Mouse (Mus musculus): ENCODE results near the gene Plcb2.

Plcb2 gene

GRCm38 (mm10) chr2:118709655-118710221 lies 18.5 kb downstream of the Plcb2 start:
- DNase-seq, result no peak

GRCm38 (mm10) chr2:118708472-118708871 lies 19.8 kb downstream of the Plcb2 start:
- no peak for DNase-seq

DNA sequence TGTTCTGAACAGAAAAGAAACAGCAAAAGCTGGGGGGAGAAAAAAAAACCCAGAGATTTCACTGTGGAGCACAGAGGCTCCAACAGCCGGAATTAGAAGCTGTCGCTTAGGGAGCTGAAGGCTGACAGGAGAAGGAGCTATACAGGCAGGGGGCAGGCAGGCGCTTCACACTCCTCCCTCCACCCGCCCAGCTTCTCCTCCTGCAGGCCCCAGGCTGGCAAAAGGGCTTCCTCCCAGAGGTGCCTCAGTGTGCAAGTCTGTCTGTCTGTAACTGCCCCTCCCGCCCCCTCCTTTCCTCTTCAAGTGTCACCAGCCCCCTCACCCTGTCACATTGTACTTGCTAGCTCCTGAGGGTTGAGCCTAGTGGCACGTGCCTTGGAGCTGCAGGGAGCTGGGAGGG lies 21.8 kb downstream of the Plcb2 start:
- DNase-seq, result peak; percentile 32

DNA sequence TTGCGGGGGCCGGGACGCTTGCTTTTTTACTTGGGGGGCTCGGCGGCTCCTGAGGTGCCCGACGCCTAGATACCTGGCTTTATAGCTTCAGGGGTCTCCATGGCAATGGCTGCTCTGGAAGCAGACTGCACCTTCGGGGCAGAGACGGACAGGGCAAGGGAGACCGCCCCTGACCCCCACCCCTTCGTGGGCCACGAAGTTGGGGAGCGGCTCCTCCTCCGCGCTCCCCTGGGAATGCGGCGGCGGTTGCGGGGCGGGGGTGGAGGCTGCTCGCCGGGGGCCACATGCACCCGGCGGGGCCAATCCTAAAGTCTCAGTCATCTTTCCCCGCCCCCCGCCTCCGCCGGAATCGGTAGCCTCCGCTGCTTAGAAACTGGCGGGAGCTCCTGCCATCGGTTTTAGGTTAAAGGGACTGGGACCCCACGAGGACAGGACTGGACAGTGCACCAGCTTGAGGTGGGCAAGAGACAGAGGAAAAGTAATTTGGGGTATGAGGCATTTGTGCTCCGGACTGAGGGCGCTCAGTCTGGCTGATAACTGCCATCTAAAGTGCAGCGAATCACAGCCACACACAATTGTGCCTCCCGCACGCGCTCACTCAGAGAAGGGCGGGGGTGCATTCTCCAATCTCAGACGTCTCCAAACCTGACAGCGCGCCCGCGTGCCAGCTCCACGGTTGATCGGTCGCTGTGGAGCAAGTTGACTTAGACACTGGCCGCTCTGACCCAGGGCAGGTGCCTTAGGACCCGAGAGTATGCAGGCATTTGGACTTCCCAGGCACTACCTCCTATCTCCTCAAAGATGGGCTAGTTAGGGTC lies 24.1 kb downstream of the Plcb2 start, which contains the start of gene Ankrd63:
Ankrd63 (minus strand) TSS at position 51 of the 818 bp plus-strand sequence.
- peak; percentile 45 for DNase-seq

DNA sequence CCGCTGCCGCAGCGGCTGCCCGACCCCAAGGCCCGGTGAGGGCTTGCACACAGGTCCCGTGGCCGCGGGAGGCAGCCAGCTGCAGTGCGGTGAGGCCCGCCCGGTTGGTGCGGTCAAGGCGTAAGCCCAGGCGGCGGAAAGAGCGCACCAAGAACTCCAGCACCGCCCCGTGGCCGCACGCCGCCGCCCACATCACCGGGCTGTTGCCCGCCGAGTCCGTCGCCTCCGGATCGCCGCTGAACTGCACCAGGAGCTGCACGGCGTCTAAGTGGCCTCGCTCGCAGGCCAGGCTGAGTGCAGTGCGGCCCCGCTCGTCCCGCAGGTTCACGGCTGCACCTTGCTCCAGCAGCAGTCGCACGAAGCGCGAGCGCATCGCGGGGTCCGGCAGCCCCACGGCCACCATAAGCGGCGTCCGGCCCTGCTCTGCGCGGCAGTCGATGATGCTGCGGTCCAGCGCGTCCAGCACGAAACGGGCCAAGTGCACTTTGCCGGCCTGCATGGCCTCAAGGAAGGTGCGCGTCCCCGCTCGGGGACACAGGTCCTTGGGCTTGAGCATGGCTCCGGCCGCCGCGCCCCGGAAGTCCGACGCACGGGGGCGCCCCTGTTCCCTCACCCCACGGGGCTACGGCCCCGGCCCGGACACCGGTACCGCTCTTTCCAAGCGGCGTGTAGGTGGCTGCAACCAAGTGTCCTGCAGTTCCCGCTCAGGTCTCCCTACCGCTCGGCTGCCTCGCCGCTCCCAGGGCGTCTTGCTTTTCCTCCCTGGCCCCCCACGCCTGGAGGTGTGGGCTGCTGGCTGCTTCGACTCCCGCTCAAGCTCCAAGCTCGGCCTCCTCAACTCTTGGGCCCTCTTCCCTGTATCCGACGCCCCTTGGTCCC lies 25.1 kb downstream of the Plcb2 start:
- peak; percentile 63 for DNase-seq

- no peak for DNase-seq
These were observed 26.0 kb downstream of the Plcb2 start for GRCm38 (mm10) chr2:118701971-118702882.

DNA sequence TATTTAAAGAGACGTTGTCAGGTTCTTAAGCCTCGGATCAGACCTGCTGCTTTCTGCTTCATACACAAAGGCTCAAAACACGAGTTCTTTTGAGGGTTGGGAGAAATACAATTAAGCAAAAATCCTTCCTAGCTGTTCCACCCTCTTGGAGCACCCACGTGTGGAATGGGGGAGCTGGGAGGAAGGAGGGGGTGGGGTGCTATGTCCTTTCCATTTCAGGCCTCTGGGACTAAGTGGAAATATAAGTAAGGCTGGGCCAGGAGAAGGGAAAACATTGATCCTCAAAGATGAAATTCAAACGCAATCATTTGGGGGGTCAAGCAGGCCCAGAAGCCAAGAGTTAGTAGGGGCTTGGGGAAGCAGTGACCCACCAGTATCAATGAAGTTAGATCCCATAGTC lies 27.1 kb downstream of the Plcb2 start:
- DNase-seq, result no peak

DNA sequence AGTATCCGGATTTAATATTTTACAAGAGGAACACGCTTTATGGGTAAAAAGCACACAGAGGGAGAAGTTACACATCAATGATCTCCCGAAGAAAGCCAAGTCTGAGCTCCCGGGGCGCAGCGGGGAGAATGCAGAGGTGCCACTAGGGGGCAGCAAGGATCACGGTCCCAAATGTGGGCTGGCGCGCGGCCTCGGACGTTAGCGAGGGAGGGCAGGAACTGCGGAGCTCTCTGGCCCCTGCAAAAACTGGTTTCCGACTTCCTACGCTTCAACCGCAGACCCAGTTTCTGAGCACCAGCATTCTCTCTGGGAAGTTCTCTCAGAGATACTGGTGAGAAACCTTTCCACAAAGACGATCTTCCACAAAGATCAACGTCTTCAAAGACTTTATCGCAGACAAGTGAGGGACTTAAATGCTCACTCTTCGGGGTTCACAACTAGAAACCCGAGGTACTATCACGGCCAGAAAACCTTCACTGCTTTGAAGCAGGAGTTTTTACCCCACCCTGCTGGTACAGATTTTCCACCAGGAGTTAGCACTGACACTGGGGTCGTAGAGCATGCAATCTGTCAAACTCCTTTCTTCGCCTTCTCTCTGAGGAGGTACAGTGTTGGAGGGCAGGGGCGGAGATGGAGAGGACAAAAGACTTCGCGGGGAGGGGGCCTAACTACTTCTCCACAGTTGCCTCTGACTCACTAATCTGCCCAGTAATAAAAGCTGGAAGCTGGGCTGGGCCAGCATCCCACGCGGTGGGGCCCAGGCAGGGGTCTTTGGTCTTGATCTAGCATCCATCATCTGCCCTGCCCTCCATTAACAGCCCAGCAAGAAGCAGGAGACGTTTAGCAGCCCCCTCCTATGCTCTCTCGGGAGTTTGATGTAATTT lies 27.8 kb downstream of the Plcb2 start:
- DNase-seq, result peak; percentile 78

- no peak for DNase-seq
These were observed 30.3 kb downstream of the Plcb2 start for GRCm38 (mm10) chr2:118697955-118698354.

DNA sequence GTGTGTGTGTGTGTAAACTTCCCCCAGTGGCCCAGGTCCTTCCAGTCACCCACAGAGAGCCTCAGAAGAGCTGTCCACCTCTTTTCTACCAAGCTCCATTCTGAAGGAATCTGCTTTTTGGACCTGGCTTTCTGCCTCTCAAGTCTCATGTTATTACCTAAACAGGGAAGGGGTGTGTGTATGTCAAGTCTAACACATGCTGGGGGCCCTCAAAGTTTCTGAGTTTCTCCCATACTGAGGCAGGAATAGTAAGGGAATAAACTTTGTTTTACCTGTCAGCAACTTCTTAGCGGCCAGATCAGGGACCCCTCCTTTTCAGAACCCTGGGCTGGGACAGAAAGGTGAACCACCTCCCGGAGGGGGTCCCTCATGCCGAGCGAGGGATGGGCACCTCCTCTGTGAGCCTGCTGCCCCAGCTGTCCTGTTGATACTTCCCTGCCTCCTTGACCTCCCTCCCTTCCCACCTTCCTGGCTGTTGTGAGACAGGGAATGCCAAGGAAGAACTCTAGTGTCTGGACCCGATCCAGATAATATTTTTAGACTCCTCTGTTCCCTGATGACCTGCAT lies 30.8 kb downstream of the Plcb2 start:
- DNase-seq, result no peak

DNA sequence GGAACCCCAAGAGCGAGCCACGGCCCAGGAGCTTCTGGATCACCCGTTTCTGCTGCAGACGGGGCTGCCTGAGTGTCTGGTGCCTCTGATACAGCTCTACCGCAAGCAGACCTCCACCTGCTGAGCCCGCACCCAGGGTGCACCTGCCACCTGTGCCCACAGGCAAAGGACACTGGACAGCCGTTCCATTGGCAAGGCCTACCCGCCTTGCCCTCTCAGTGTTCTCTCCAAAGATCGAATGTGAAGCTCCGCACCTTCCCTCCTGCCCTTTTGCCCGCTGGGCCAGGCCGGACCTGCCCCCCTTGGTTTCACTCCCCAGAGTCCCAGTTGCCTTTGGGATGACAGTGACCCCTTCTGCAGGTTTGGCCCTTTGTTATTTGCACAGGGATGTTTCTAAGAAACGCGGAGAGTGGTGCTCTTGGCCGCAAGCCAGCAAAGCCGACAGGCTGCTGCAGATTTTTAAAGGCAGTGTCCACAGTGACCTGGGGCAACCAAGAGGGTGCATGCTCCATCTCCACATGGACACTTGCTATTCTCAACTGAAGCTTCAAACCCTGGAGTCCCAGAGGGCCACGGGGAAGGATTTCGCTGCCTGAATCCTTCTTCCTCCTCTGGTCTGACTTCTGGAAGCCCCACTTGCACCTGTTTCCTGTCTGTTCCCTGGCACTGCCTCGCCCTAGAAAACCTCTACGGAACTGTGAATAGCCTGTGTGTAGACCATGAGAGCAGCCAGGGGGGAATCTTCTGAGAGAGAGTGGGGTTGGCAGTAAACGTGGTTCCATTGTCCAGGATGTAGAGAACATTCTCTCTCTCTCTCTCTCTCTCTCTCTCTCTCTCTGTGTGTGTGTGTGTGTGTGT lies 31.6 kb downstream of the Plcb2 start:
- DNase-seq, result no peak

- DNase-seq, result peak; percentile 87
These were observed 32.5 kb downstream of the Plcb2 start for GRCm38 (mm10) chr2:118695677-118696232.

DNA sequence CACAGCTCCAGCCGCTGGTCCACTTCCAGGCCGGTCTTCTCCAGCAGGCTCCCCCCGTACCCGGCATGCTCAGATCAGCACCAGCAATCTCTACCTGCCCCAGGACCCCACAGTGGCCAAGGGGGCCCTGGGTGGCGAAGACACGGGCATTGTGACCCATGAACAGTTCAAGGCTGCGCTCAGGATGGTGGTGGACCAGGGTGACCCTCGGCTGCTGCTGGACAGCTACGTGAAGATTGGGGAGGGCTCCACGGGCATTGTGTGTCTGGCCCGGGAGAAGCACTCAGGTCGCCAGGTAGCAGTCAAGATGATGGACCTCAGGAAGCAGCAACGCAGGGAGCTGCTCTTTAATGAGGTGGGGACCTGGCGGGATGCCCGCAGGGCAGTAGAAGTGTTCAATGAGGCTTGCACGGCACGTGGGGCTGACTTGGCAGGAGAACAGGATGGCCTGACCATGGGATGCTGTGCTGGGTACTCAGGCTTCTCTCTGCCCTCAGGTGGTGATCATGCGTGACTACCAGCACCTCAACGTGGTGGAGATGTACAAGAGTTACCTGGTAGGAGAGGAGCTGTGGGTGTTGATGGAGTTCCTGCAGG lies 34.8 kb downstream of the Plcb2 start:
- no peak for DNase-seq

DNA sequence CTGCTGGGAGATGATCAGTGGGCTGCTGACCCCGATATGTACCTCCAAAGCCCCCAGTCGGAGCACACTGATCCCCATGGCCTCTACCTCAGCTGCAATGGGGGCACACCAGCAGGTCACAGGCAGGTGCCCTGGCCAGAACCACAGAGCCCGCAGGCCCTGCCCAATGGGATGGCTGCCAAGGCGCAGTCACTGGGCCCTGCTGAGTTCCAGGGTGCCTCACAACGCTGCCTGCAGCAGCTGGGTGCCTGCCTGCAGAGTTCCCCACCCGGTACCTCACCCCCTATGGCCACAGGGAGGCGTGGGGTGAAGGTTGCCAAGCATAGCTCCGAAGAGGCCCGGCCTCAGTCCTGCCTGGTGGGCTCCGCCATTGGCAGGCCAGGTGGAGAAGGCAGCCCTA lies 38.4 kb downstream of the Plcb2 start:
- DNase-seq, result no peak

GRCm38 (mm10) chr2:118687791-118688190 lies 40.4 kb downstream of the Plcb2 start:
- DNase-seq, result no peak

DNA sequence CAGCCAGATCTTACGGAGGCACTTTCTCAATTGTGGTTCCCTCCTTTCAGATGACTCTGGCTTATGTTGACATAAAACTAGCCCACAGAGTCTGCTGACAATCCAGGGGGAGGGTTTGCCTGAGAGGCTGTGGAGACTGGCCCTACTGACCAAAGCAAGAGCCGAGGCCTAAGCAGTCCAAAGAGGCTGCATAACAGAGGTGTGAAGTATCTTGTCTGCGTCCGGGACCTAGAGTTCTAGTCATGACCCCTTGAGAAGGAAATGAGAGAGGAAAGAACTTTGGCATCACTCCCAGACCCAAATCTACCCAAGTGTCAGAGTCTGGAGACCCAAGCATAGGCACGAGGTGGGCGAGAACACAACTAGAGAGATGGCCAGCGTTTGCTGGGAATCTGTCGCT lies 41.5 kb downstream of the Plcb2 start:
- DNase-seq, result no peak

- no peak for DNase-seq
These were observed 43.1 kb downstream of the Plcb2 start for GRCm38 (mm10) chr2:118685088-118685487.

- DNase-seq, result no peak
These were observed 45.5 kb downstream of the Plcb2 start for GRCm38 (mm10) chr2:118682544-118683260.

GRCm38 (mm10) chr2:118680926-118681325 lies 47.3 kb downstream of the Plcb2 start:
- no peak for DNase-seq

Data from retina, postnatal 1 day (tissue).